Mouse (Mus musculus) neural tube, embryonic 12.5 days (tissue): ENCODE results near the gene Olfr718-ps1. TPM values are rescaled to one million over a fixed set of nuclear protein-coding genes. Genes with fewer than 3 reads are reported as not detected.

ENCODE experiments used
- microRNA-seq: library from miRNA; unstranded; fragments of <30 nt; microRNA quantifications from one replicate; pipeline ENCODE4, GENCODE M21; 2017
- polyA plus RNA-seq: library from polyadenylated mRNA; unstranded; fragments of >200 nt; fragmentation: Nextera tagmentation; extraction: Ambion mirVana; gene quantifications from 2 replicates; pipeline ENCODE4 v1.2.1, GENCODE M21; 2016

Olfr718-ps1 gene
- polyA plus RNA-seq, 1 experiment from 2014 or later, result not detected

Small RNA genes within 50 kb of the gene (microRNA-seq; reads per million reads assigned to microRNA genes)
- gene Gm44405, result not detected

Other genes starting within 250 kb of the Olfr718-ps1 start
- 13,231 and 15,185 TPM in 2 replicates for gene Actb, start 240.8 kb downstream of the Olfr718-ps1 start, polyA plus RNA-seq
- 733 and 746 TPM in 2 replicates for gene Fscn1, start 187.2 kb downstream of the Olfr718-ps1 start, polyA plus RNA-seq
- gene Rnf216, start 34.6 kb downstream of the Olfr718-ps1 start, polyA plus RNA-seq, result 43.4 and 47.1 TPM in 2 replicates
- 18.0 and 18.1 TPM in 2 replicates for gene Rbak, start 33.2 kb upstream of the Olfr718-ps1 start, polyA plus RNA-seq
- not detected in 2 replicates for gene Spdye4b, start 33.4 kb upstream of the Olfr718-ps1 start, polyA plus RNA-seq
- not detected in 2 replicates for gene Spdye4a, start 79.3 kb upstream of the Olfr718-ps1 start, polyA plus RNA-seq
- gene Zfp12, start 87.6 kb upstream of the Olfr718-ps1 start, polyA plus RNA-seq, result 28.1 and 29.3 TPM in 2 replicates
- 17.3 and 17.4 TPM in 2 replicates for gene Zfp316, start 122.4 kb upstream of the Olfr718-ps1 start, polyA plus RNA-seq
- gene Zfp853, start 146.0 kb upstream of the Olfr718-ps1 start, polyA plus RNA-seq, result 0.13 TPM in 1 of 2 replicates, not detected in the other
- gene E130309D02Rik, start 167.8 kb upstream of the Olfr718-ps1 start, polyA plus RNA-seq, result 53.2 and 57.4 TPM in 2 replicates
- gene Zdhhc4, start 181.7 kb upstream of the Olfr718-ps1 start, polyA plus RNA-seq, result 71.5 and 82.7 TPM in 2 replicates
- gene Grid2ip, start 209.8 kb upstream of the Olfr718-ps1 start, polyA plus RNA-seq, result 0.19 and 0.37 TPM in 2 replicates